Mouse (Mus musculus): ENCODE measurements around the gene Fam207a.

Gene Fam207a

GRCm38 (mm10) chr10:77500636-77501035, 14.9 kb downstream of the Fam207a start:
- DNase-seq: no peak

GRCm38 (mm10) chr10:77498254-77498653, 17.3 kb downstream of the Fam207a start:
- peak; percentile 58 for DNase-seq

DNA sequence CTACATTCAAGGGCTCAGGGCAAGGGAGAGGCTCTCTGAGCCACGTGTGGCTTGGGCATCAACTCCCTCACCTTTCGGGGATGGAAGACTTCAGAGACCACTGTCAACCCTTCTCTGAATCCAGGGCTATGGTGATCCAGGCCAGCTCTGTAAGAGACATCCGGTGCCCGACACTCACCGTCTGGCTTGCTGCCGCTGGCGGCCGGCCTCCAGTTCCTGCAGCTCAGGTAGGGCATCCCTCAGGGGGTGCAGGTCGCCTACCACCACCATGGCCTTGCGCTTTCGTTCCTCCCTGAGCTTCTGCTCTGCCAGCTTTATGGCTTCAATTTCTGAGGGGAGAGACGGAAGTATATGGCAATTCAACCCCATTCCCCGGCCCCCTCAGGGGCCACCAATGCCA, 18.4 kb downstream of the Fam207a start:
- DNase-seq: no peak

DNA sequence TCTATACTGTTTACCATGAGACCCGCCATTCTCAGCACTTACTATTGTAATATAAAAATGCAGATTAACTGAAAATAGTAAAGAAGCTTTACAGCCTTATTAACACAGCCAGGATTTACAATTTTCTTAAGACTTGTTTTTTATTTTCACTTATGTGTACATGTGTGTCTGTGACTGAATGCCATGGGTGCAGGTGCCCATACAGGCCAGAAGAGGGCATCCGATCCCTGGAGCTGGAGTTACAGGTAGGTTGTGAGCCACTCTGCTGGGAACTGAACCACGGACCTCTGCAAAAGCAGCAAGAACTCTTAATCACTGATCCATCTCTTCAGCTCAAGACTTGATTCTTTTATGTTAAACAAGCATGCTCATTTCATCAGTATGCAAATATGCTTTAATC, 22.7 kb downstream of the Fam207a start:
- DNase-seq: no peak

GRCm38 (mm10) chr10:77491585-77491984, 24.0 kb downstream of the Fam207a start:
- DNase-seq: no peak

- no peak for DNase-seq
Observed at GRCm38 (mm10) chr10:77488168-77488567, 27.4 kb downstream of the Fam207a start.

DNA sequence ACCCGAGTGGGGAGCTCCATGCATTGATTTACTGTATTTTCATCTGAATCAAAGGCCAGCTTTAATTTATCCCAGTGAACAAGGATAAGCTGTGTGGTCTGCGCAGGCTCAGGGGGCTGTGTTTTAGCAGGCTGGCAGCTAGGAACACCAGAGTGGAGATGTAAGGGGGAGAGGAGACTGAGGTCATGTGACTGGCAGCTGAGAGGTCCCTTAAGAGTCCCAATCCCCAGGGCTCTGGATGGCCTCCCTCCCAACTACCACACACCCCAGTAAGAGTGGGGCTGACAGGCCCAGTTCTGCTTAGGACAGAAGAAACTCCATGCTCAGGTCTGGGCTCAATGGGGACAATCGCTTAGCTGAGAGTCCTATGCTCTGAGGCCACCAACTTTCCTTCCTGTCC, 29.8 kb downstream of the Fam207a start:
- DNase-seq: no peak

- DNase-seq: peak; percentile 94
Observed at GRCm38 (mm10) chr10:77484205-77484935, 31.2 kb downstream of the Fam207a start.

- no peak for DNase-seq
Observed at GRCm38 (mm10) chr10:77481814-77482213, 33.8 kb downstream of the Fam207a start.

- DNase-seq: no peak
Observed at GRCm38 (mm10) chr10:77479972-77480371, 35.6 kb downstream of the Fam207a start.

- DNase-seq: no peak
Observed at GRCm38 (mm10) chr10:77476907-77477306, 38.7 kb downstream of the Fam207a start.

GRCm38 (mm10) chr10:77472188-77472587, 43.4 kb downstream of the Fam207a start:
- DNase-seq: no peak

DNA sequence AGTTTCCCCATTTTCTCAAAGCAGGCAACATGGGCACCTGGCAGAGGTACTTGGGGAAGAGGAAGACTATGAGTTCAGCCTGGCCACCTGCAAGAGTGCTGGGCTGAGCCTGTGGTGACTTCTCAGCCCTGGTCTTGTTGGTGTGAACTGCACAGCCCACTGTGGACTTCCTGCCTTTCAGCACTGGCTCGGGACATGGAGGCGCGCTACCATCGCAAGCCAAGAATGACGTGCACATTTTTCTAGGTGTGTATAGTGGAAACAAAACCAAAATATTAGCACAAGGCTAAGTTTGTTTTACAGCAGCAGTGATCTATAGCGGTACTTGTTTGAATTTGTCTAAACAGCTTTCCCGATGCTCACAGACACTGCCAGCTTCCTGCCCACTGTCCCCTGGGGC, 44.1 kb downstream of the Fam207a start:
- no peak for DNase-seq

GRCm38 (mm10) chr10:77470763-77471162, 44.8 kb downstream of the Fam207a start:
- no peak for DNase-seq

GRCm38 (mm10) chr10:77468675-77469074, 46.9 kb downstream of the Fam207a start:
- DNase-seq: no peak

DNA sequence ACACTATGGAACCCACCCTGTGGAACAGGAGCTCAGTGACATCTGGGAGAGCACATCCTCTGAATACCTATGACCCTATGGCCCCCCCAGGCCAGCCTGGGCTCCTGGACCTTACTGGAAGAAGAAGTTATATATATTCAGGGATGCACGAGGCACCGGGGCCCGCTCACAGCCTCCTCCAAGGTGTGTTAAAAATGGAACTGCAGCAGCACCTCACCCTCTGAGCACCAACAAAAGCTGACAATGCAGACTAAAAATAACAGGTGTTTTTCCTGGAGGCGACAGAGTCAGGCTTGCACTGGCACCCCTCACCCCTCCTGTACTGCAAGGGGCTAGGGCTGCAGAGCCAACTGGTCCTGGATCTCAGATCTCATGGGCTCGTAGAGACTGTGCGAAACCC, 48.2 kb downstream of the Fam207a start:
- no peak for DNase-seq

- DNase-seq: no peak
Observed at GRCm38 (mm10) chr10:77465902-77466301, 49.7 kb downstream of the Fam207a start.

DNA sequence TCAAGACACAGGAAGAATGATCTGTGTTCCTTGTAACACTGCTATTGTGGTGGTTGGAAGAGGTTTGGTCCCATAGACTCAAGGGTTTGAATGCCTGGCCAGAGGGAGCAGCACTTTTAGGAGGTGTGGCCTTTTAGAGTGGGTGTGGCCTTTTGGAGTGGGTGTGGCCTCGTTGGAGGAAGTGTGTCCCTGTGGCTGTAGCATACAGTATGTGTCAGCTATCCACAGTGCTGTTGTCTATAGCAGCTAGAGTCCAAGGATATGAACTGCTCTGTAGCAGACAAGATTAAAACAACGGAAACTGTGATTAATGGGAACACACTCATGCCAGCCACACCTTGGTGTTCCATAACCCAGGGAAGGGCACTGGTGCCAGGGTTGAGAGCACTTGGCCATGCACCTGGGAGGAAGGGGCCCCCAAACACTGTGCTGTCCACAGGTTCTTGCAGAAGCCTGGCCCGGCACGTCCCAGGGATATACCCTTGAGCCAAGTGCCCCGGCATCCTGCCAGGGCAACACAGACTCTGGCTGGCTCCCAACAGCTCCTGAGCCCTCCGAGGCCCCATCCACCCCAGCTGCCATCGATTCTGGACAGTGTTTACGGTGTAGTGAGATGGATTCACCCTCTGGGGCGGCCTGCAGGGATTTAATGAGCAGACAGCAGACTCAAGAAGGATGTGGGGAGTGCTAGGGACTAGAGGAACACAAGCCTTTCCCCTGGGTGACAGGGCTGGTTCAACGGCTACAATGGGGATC, 51.2 kb downstream of the Fam207a start:
- peak; percentile 74 for DNase-seq

DNA sequence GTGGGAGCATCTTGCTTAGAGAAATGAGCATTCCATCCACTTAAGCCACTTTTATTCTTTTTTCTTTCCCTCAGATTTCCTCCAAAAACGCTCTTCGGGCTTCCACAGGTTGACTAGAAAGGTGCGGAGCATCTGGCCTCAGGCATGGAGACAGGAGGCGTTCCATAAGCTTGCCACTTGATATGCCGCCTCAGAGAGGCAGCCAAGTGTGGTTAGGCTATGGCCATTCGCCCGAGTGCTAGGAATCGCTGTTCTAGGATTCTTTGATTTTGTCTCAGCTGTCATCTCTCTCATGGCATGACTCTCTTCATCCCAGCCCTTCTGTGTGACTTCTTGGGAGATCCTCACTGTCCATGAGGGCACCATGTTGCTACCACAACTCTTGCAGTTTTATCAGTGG, 54.4 kb downstream of the Fam207a start:
- no peak for DNase-seq

GRCm38 (mm10) chr10:77457701-77458100, 57.9 kb downstream of the Fam207a start:
- no peak for DNase-seq

DNA sequence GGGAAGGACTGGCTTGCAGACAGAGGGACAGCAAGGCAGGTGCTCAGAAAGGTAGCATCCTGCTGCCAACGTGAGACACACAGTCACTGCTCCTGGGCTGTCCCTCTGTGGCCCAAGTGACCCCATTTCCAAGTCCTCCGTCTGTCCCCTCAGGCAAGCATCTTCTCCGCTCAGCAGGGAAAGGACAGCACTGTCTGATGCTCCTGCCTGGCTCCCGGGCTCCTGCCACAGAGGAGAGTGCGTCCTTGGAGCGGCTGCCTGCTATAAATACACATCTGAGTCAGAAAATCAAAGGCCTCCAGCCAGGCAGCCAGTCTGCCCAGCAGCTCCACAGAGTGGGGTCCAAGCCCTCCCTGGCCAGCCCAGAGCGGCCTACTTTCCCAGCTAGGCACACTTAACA, 59.1 kb downstream of the Fam207a start:
- DNase-seq: no peak

DNA sequence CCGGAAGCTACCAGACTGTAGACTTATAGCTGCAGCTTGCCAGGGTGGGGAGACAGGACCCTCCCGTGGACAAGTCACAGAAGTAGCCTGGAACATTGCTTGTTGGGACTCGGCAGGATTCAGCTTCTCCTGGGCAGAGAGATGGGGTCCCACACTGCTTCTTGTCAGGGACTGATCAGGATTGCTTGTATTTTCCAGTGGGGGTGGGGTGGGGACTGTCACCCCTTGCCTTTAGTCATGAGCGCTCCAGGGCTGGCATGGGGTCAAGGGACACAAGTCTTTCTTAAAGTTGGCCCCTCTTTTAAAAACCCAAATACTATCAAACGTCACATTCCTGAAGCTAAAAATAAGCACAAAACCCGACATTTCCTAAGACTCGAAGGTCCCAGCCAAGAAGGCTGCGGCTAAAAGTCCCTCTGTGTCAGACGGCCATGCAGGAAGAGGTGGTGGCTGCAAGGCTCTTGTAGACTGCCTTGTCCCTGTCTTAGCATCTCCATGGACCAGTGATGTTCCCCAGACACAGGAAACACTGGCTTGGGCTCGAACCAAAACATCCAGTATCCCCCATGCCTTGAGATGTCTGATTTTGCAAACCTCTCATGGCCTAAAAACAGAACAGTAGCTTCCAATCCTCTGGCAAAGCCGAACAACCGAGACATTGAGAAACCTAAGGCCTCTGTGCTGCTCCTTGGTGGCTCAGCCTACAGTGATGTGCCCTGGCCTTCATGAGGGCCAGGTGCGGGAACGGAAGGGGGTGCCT, 60.2 kb downstream of the Fam207a start:
- DNase-seq: peak; percentile 55

DNA sequence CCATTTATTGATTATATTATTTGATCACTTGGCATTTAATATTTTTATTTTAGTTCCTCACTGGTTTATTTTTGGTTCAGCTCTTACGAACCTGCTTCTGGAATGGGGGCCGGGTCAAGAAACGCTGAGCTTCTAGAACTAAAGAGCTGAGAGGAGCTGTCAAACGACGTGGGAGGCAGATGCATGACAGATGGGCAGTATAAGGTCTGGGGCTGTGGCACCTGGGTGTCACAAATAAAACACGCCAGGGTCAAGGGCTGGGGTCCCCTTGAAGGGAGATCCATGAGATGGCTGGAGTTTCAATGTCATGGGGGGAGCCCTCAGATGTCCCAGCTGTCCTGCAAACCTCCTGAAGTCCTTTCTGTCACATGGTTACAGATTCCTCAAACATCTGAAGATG, 60.8 kb downstream of the Fam207a start:
- DNase-seq: no peak

DNA sequence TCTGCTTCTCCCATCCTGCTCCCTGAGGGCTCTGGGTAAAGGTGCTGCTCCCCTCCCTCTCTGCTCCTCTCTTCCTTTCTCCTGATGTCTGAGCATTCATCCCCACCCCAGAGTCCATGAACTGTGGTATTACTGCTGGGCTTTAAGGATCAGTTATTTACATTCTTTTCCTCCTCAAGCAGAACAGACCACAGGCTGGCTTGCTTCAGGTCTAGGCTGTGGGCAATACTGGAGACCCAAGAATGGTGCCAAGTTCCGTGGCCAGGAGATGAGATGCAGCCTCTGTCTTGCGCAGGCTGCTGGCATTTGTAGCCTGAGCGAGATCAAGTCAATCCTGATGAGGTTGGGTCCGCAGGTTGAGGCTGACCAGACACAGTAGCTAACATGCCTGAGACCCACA, 63.8 kb downstream of the Fam207a start:
- no peak for DNase-seq

Data from lung, postnatal 36 days (tissue).